Mouse (Mus musculus): ENCODE measurements around the gene Med29.

- TF ChIP-seq GATA1 (IDR thresholded peaks at IDR 0.05; ENCODE audit: low read depth, low read length) = no peak
- no peak for TF ChIP-seq CHD2 (IDR thresholded peaks at IDR 0.05; ENCODE audit: low read length)
- TF ChIP-seq CTCF (IDR thresholded peaks at IDR 0.05 in 2 of 3, conservative IDR thresholded peaks at IDR 0.05 in 1 of 3; ENCODE audit: control insufficient read depth in 1 of 3, insufficient read depth in 1 of 3, low read depth in 2 of 3, low read length in 3 of 3, poor library complexity in 1 of 3, severe bottlenecking in 1 of 3) = no peak
- TF ChIP-seq HCFC1 (IDR thresholded peaks at IDR 0.05; ENCODE audit: low read depth, low read length) = no peak
- no peak for TF ChIP-seq MXI1 (IDR thresholded peaks at IDR 0.05; ENCODE audit: low read depth, low read length)
- no peak for TF ChIP-seq MAZ (IDR thresholded peaks at IDR 0.05; ENCODE audit: low read depth, low read length)
- TF ChIP-seq ETS1 (IDR thresholded peaks at IDR 0.05; ENCODE audit: low read depth, low read length) = no peak
- no peak for TF ChIP-seq POLR2A (IDR thresholded peaks at IDR 0.05; ENCODE audit: control insufficient read depth in 1 of 2, insufficient read depth in 1 of 2, low read depth in 1 of 2, low read length in 2 of 2, poor library complexity in 1 of 2)
- TF ChIP-seq SMC3 (IDR thresholded peaks at IDR 0.05; ENCODE audit: low read depth, low read length) = no peak
- no peak for TF ChIP-seq ZKSCAN1 (IDR thresholded peaks at IDR 0.05; ENCODE audit: low read depth, low read length)
- no peak for TF ChIP-seq ELF1 (IDR thresholded peaks at IDR 0.05; ENCODE audit: low read depth, low read length)
- no peak for TF ChIP-seq ZMIZ1 (IDR thresholded peaks at IDR 0.05; ENCODE audit: low read depth, low read length)
- no peak for TF ChIP-seq USF1 (IDR thresholded peaks at IDR 0.05; ENCODE audit: low read depth, low read length)
These were observed 2.9 kb upstream of the Med29 start for GRCm38 (mm10) chr7:28395425-28395824.
